Comparison of ENCODE assay signal across 9 mouse cellular contexts in the genomic region with DNA sequence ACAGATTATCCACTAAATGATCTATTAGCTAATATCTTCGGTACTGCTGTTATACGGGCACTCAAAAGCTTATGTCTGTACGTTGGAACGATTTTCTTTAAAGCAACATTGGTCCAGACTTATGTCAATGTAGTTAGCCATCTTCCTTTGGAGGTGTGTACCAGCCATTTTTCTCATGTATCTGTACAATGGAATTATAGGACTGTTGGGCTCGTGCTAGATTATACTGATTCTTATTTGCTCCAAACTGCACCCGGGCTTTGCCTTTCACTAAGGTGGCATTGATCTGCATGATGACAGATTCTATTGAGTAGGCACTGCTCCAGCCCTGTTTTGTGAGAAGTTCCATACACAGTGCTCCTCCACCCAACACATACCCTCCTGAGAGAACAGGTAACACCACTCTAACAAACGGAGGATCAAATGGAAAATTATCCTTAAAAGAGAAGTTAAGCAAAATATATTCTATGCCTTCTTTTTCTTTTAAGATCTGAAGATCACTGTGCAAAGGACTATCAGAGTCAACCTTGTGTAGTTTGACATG. TPM values are rescaled to one million over a fixed set of nuclear protein-coding genes. Genes with fewer than 3 reads are reported as not detected.
"Had no signal": no experiment of that assay in that cellular context is flagged by ENCODE, and none has a peak within 500 bp of the region (broad histone marks: within the 10 kb centered on the region; RNA-seq: fewer than 3 reads in every experiment).

No protein-coding gene starts in this region.

RNA-seq across cellular contexts. Expression of a gene that starts 5.2 kb away (rescaled TPM):
- total RNA-seq: layer of hippocampus, adult 18-20 months; layer of hippocampus, postnatal 14 days; left cerebral cortex, adult 8-10 months; left cerebral cortex, postnatal 14 days; neutrophil, adult 5-6 weeks had no signal

RNA-seq across cellular contexts. Expression of a gene that starts 5.2 kb away (rescaled TPM):
- total RNA-seq: layer of hippocampus, adult 18-20 months; layer of hippocampus, postnatal 14 days had no signal
- polyA plus RNA-seq: liver, embryonic 15.5 days; small intestine, adult 2 months; spleen, adult 2 months; testis, adult 2 months had no signal
